Mouse (Mus musculus) subcutaneous adipose tissue, adult 2 months (tissue): ENCODE data around the gene Slu7. TPM values are rescaled to one million over a fixed set of nuclear protein-coding genes. Genes with fewer than 3 reads are reported as not detected.

Source experiments
- polyA plus RNA-seq: library from polyadenylated mRNA; depleted of rRNA; stranded (reverse); fragments of >200 nt; gene quantifications from 2 replicates; pipeline ENCODE4 v1.2.3, GENCODE M21; 2012; ENCODE audit warnings: low replicate concordance; rRNA removed

The Slu7 gene
- 2.5 and 5.2 TPM in 2 replicates for polyA plus RNA-seq

DNA sequence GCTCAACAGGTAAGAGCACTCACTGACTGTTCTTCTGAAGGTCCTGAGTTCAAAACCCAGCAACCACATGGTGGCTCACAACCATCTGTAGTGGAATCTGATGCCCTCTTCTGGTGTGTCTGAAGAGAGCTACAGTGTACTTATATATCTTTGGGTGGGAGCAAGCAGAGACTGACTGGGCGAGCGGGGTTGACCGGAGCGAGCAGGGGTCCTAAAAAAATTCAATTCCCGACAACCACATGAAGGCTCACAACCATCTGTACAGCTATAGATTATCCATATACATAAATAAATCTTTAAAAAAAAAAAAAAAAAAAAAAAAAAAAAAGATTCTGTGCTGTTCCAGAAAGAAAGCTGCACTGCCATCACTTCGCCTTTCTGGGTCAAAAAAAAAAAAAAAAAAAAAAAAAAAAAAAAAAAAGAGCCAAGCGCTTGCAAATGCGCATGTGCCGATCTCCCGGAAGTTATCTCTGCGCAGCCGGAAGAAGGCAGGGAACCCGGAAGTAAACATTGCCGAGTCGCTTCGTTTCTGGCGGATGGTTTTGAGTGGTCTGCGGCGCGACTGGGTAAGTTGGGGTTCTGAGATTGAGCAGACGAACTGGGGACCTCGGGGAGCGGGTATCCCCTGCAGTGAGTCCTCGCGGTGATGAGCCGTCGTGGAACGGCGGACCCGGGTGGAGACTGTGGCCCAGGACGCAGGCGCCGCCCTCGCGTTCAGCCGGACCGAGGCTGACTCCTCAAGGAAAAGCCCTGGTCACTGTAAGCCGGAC is at the start of gene Slu7:
Gene Slu7, plus strand, starts transcription at position 491 of the 770 bp plus-strand sequence.

GRCm38 (mm10) chr11:43425824-43426413 is 7.6 kb upstream of the Slu7 start, which contains the start of gene Pttg1:
Gene Pttg1, minus strand, starts transcription at chr11:43426251.

GRCm38 (mm10) chr11:43474225-43474774 is 40.8 kb downstream of the Slu7 start, which contains the start of gene C1qtnf2:
Gene C1qtnf2, plus strand, starts transcription at chr11:43474276.

Other genes with a start within 250 kb of the Slu7 start
- gene Pttg1, start 7.5 kb upstream of the Slu7 start, polyA plus RNA-seq: 22.6 and 26.6 TPM in 2 replicates
- gene C1qtnf2, start 40.5 kb downstream of the Slu7 start, polyA plus RNA-seq: 13.7 and 15.1 TPM in 2 replicates
- 0.32 and 1.1 TPM in 2 replicates for gene Ccnjl, start 95.0 kb downstream of the Slu7 start, polyA plus RNA-seq
- 0.07 and 0.23 TPM in 2 replicates for gene 4933415A04Rik, start 153.3 kb downstream of the Slu7 start, polyA plus RNA-seq
- gene Fabp6, start 167.8 kb downstream of the Slu7 start, polyA plus RNA-seq: not detected in 2 replicates
- 8.1 and 17.1 TPM in 2 replicates for gene Pwwp2a, start 248.3 kb downstream of the Slu7 start, polyA plus RNA-seq